11 mouse cellular contexts compared by ENCODE assay signal in the genomic region with DNA sequence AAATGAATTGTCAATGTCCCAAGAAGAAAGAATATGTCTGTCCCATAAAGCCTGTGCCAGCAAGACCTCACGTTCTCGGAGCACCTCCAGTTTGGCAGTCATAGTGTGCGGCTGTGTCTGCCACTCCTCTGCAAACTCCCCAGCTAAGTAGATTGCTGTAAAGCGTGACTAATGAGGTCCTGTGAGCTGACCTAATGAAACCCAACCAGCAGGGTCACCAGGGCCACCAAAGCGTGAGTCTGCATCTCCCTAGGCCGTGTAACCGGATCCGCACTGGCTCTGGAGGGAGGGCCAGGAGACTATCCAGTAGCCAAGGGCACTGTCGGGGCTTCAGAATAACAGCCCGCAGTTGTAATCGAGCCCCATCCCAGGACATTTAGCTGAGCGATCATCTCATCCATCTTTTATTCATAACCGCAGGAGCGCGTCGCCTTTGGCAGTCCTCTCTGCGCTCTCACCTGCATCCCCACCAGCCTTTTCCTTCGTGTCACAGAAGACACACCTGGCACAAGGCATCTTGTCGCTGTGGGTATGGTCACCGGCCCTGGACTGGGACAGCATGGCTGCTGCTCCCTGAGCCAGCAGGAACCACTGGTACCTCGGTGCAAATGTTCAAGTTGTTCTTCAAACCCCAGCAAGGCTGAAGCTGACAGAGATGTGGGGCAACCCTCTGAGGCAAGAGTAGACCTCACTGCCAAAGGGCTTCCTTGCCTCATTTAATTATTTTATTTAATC. TPM values are rescaled to one million over a fixed set of nuclear protein-coding genes. Genes with fewer than 3 reads are reported as not detected.
A peak's percentile ranks its signal among the peaks of the same experiment; 100 is the strongest.
DNase-seq lines count a peak whose midpoint lies in the region; ATAC-seq and TF ChIP-seq lines count a peak whose summit lies in the region.
"Had no signal": no experiment of that assay in that cellular context is flagged by ENCODE, and none has a peak within 500 bp of the region (broad histone marks: within the 10 kb centered on the region; RNA-seq: fewer than 3 reads in every experiment).

No protein-coding gene starts in this region.

- no peak for DNase-seq in forebrain, postnatal 0 days
- DNase-seq in kidney, adult 2 months, result peak; percentile 77
- DNase-seq in spleen, adult 12 weeks (ENCODE audit: low spot score), result no peak
- no peak for DNase-seq in spleen, postnatal 4 days (ENCODE audit: low spot score in 2 of 2)
- no peak for DNase-seq in cerebellum, adult 18-20 months
- DNase-seq: B cell, adult 2 months had no signal

- no peak for TF ChIP-seq POLR2A in kidney, adult 2 months (IDR thresholded peaks at IDR 0.05; ENCODE audit: low read depth, low read length)

- no peak overlapping the region for H3K4me2 ChIP-seq in forebrain, postnatal 0 days (ENCODE audit: low read depth)
- H3K4me2 ChIP-seq in forebrain, embryonic 13.5 days, result no peak overlapping the region
- peak overlapping the region; percentile 35 for H3K4me2 ChIP-seq in embryonic facial prominence, embryonic 13.5 days
- H3K4me2 ChIP-seq in neural tube, embryonic 12.5 days (replicated peaks), result peak overlapping the region; percentile 22; the same call in 1 of the 2 replicates
- H3K4me2 ChIP-seq: lung, embryonic 15.5 days had no signal

- H3K9ac ChIP-seq in forebrain, postnatal 0 days, result no peak overlapping the region
- H3K9ac ChIP-seq in forebrain, embryonic 13.5 days, result no peak overlapping the region
- H3K9ac ChIP-seq in embryonic facial prominence, embryonic 13.5 days, result no peak overlapping the region
- H3K9ac ChIP-seq in neural tube, embryonic 12.5 days, result no peak overlapping the region
- H3K9ac ChIP-seq: lung, embryonic 15.5 days had no signal

- H3K36me3 ChIP-seq in forebrain, postnatal 0 days (ENCODE audit: insufficient read depth), result no peaks in the 10 kb centered on the region
- no peaks in the 10 kb centered on the region for H3K36me3 ChIP-seq in forebrain, embryonic 13.5 days (ENCODE audit: poor library complexity, severe bottlenecking)
- no peaks in the 10 kb centered on the region for H3K36me3 ChIP-seq in embryonic facial prominence, embryonic 13.5 days
- no peaks in the 10 kb centered on the region for H3K36me3 ChIP-seq in kidney, adult 2 months (ENCODE audit: control insufficient read depth, insufficient read depth, low read length)
- H3K36me3 ChIP-seq in neural tube, embryonic 12.5 days, result no peaks in the 10 kb centered on the region
- H3K36me3 ChIP-seq: lung, embryonic 15.5 days had no signal

- H3K27ac ChIP-seq in forebrain, postnatal 0 days (ENCODE audit: low read depth, low read length), result no peak overlapping the region
- H3K27ac ChIP-seq in forebrain, embryonic 13.5 days, result no peak overlapping the region
- H3K27ac ChIP-seq in embryonic facial prominence, embryonic 13.5 days, result no peak overlapping the region
- no peak overlapping the region for H3K27ac ChIP-seq in kidney, adult 2 months (ENCODE audit: insufficient read depth, low read depth, low read length)
- H3K27ac ChIP-seq in neural tube, embryonic 12.5 days, result no peak overlapping the region
- H3K27ac ChIP-seq: lung, embryonic 15.5 days had no signal

- TF ChIP-seq CTCF in forebrain, postnatal 0 days (IDR thresholded peaks at IDR 0.05; ENCODE audit: low read depth), result no peak
- no peak for TF ChIP-seq CTCF in kidney, adult 2 months (conservative IDR thresholded peaks at IDR 0.05; ENCODE audit: insufficient read depth, insufficient read length, low read depth, low read length)

- ATAC-seq in forebrain, postnatal 0 days, result 0 out of 2 replicates have a peak, but pooled peaks have one; percentile 12
- ATAC-seq in forebrain, embryonic 13.5 days, result no peak
- no peak for ATAC-seq in embryonic facial prominence, embryonic 13.5 days (ENCODE audit: insufficient number of reproducible peaks, insufficient read depth, low FRiP score, low TSS enrichment, low read depth)
- no peak for ATAC-seq in neural tube, embryonic 12.5 days (ENCODE audit: low FRiP score, low read depth)

- no peaks in the 10 kb centered on the region; the same call in 1 of the 2 replicates for H3K27me3 ChIP-seq in forebrain, postnatal 0 days (ENCODE audit: insufficient read depth, low read length)
- H3K27me3 ChIP-seq in forebrain, embryonic 13.5 days, result peaks cover 3% of the 10 kb centered on the region; the same call in 1 of the 2 replicates
- peaks cover 32% of the 10 kb centered on the region for H3K27me3 ChIP-seq in embryonic facial prominence, embryonic 13.5 days
- no peaks in the 10 kb centered on the region for H3K27me3 ChIP-seq in kidney, adult 2 months (replicated peaks; ENCODE audit: control insufficient read depth, insufficient read depth, low read length)
- H3K27me3 ChIP-seq in neural tube, embryonic 12.5 days (replicated peaks), result no peaks in the 10 kb centered on the region

- H3K4me3 ChIP-seq in forebrain, postnatal 0 days (ENCODE audit: low read depth, low read length), result no peak overlapping the region
- no peak overlapping the region for H3K4me3 ChIP-seq in forebrain, embryonic 13.5 days
- H3K4me3 ChIP-seq in embryonic facial prominence, embryonic 13.5 days, result no peak overlapping the region
- no peak overlapping the region for H3K4me3 ChIP-seq in kidney, adult 2 months (ENCODE audit: insufficient read depth, low read depth, low read length)
- H3K4me3 ChIP-seq in neural tube, embryonic 12.5 days, result no peak overlapping the region
- H3K4me3 ChIP-seq: lung, embryonic 15.5 days had no signal

- WGBS in forebrain, postnatal 0 days, result 23% methylated on average over 21 of the region's 21 CpGs
- 21% methylated on average over 21 of the region's 21 CpGs for WGBS in forebrain, embryonic 13.5 days
- WGBS in embryonic facial prominence, embryonic 13.5 days, result 7% methylated on average over 21 of the region's 21 CpGs
- WGBS in kidney, adult 2 months, result 18% methylated on average over 21 of the region's 21 CpGs
- 18% methylated on average over 21 of the region's 21 CpGs for WGBS in neural tube, embryonic 12.5 days

- no peaks in the 10 kb centered on the region for H3K9me3 ChIP-seq in forebrain, postnatal 0 days (ENCODE audit: low read length)
- no peaks in the 10 kb centered on the region for H3K9me3 ChIP-seq in forebrain, embryonic 13.5 days (replicated peaks)
- H3K9me3 ChIP-seq in embryonic facial prominence, embryonic 13.5 days, result no peaks in the 10 kb centered on the region
- H3K9me3 ChIP-seq in neural tube, embryonic 12.5 days, result no peaks in the 10 kb centered on the region
- H3K9me3 ChIP-seq: lung, embryonic 15.5 days had no signal

- H3K4me1 ChIP-seq in forebrain, postnatal 0 days (ENCODE audit: insufficient read depth), result no peaks in the 10 kb centered on the region
- peaks cover 10% of the 10 kb centered on the region; the same call in 1 of the 2 replicates for H3K4me1 ChIP-seq in forebrain, embryonic 13.5 days
- H3K4me1 ChIP-seq in embryonic facial prominence, embryonic 13.5 days, result peaks cover 25% of the 10 kb centered on the region
- no peaks in the 10 kb centered on the region for H3K4me1 ChIP-seq in kidney, adult 2 months (ENCODE audit: control insufficient read depth, insufficient read depth, low read length)
- H3K4me1 ChIP-seq in neural tube, embryonic 12.5 days, result peaks cover 11% of the 10 kb centered on the region

RNA-seq across cellular contexts. Expression of gene Lrrc10, which starts 24.0 kb away (rescaled TPM):
- total RNA-seq in forebrain, postnatal 0 days (2014; rRNA removed), result not detected in 2 replicates
- polyA plus RNA-seq in forebrain, postnatal 0 days (2015; fragmentation: Nextera tagmentation; extraction: Ambion mirVana), result 0.13 TPM in 1 of 2 replicates, not detected in the other
- polyA plus RNA-seq in forebrain, embryonic 13.5 days (2015; fragmentation: Nextera tagmentation; extraction: Ambion mirVana), result not detected in 2 replicates
- polyA plus RNA-seq in embryonic facial prominence, embryonic 13.5 days (2015; fragmentation: Nextera tagmentation; extraction: Ambion mirVana), result 0.43 TPM in 1 of 2 replicates, not detected in the other
- 0.13 TPM in 1 of 2 replicates, not detected in the other for polyA plus RNA-seq in kidney, adult 2 months (2012; rRNA removed)
- 0.14 TPM in 1 of 2 replicates, not detected in the other for polyA plus RNA-seq in neural tube, embryonic 12.5 days (2016; fragmentation: Nextera tagmentation; extraction: Ambion mirVana)
- polyA plus RNA-seq: intestine, embryonic 14.5 days had no signal

RNA-seq across cellular contexts. Expression of gene Best3, which starts 35.1 kb away (rescaled TPM):
- total RNA-seq in forebrain, postnatal 0 days (2014; rRNA removed), result not detected in 2 replicates
- polyA plus RNA-seq in forebrain, postnatal 0 days (2015; fragmentation: Nextera tagmentation; extraction: Ambion mirVana), result 0.05 and 0.11 TPM in 2 replicates
- 0.08 TPM in 1 of 2 replicates, not detected in the other for polyA plus RNA-seq in forebrain, embryonic 13.5 days (2015; fragmentation: Nextera tagmentation; extraction: Ambion mirVana)
- 0.21 and 0.22 TPM in 2 replicates for polyA plus RNA-seq in embryonic facial prominence, embryonic 13.5 days (2015; fragmentation: Nextera tagmentation; extraction: Ambion mirVana)
- polyA plus RNA-seq in kidney, adult 2 months (2012; rRNA removed), result 0.97 and 1.1 TPM in 2 replicates
- polyA plus RNA-seq in neural tube, embryonic 12.5 days (2016; fragmentation: Nextera tagmentation; extraction: Ambion mirVana), result 0.09 and 0.28 TPM in 2 replicates

RNA-seq across cellular contexts. Expression of gene Cct2, which starts 42.4 kb away (rescaled TPM):
- 399 and 404 TPM in 2 replicates for total RNA-seq in forebrain, postnatal 0 days (2014; rRNA removed)
- 240 and 249 TPM in 2 replicates for polyA plus RNA-seq in forebrain, postnatal 0 days (2015; fragmentation: Nextera tagmentation; extraction: Ambion mirVana)
- 281 and 294 TPM in 2 replicates for polyA plus RNA-seq in forebrain, embryonic 13.5 days (2015; fragmentation: Nextera tagmentation; extraction: Ambion mirVana)
- 257 and 258 TPM in 2 replicates for polyA plus RNA-seq in embryonic facial prominence, embryonic 13.5 days (2015; fragmentation: Nextera tagmentation; extraction: Ambion mirVana)
- 67.1 and 84.6 TPM in 2 replicates for polyA plus RNA-seq in kidney, adult 2 months (2012; rRNA removed)
- 265 and 280 TPM in 2 replicates for polyA plus RNA-seq in neural tube, embryonic 12.5 days (2016; fragmentation: Nextera tagmentation; extraction: Ambion mirVana)

RNA-seq across cellular contexts. Expression of gene Gm10271, which starts 48.8 kb away (rescaled TPM):
- not detected in 2 replicates for total RNA-seq in forebrain, postnatal 0 days (2014; rRNA removed)
- polyA plus RNA-seq in forebrain, postnatal 0 days (2015; fragmentation: Nextera tagmentation; extraction: Ambion mirVana), result not detected in 2 replicates
- polyA plus RNA-seq in forebrain, embryonic 13.5 days (2015; fragmentation: Nextera tagmentation; extraction: Ambion mirVana), result not detected in 2 replicates
- not detected in 2 replicates for polyA plus RNA-seq in embryonic facial prominence, embryonic 13.5 days (2015; fragmentation: Nextera tagmentation; extraction: Ambion mirVana)
- not detected in 2 replicates for polyA plus RNA-seq in kidney, adult 2 months (2012; rRNA removed)
- polyA plus RNA-seq in neural tube, embryonic 12.5 days (2016; fragmentation: Nextera tagmentation; extraction: Ambion mirVana), result not detected in 2 replicates
- polyA plus RNA-seq: intestine, embryonic 14.5 days; lung, embryonic 15.5 days had no signal

Comparison
In these comparisons a context has a peak if more than half of its experiments do, and no peak if none do; other contexts are left out.
1. H3K4me2 ChIP-seq: peak in embryonic facial prominence, embryonic 13.5 days (single experiment) and neural tube, embryonic 12.5 days (single experiment); none in forebrain, postnatal 0 days (single experiment) and forebrain, embryonic 13.5 days (single experiment).